Mouse (Mus musculus) G1E (cell line): Measurements from ENCODE around the gene Nrf1.

Source experiments
- CTCF ChIP-seq: IDR thresholded peaks from 2 replicates; pipeline ENCODE4 v1.5.1; 2012; ENCODE audit warnings: low read depth, low read length, inconsistent platforms, mixed read lengths
- GATA1 ChIP-seq: IDR thresholded peaks from 2 replicates; pipeline ENCODE4 v1.6.1; 2012; ENCODE audit warnings: borderline replicate concordance, low read length, inconsistent platforms, mixed read lengths
- POLR2AphosphoS5 ChIP-seq: IDR thresholded peaks from 2 replicates; pipeline ENCODE4 v1.6.1; 2012; ENCODE audit warnings: low read depth, low read length, inconsistent platforms; ENCODE audit not compliant: insufficient replicate concordance
- TAL1 ChIP-seq: conservative IDR thresholded peaks from 2 replicates; pipeline ENCODE4 v1.6.1; 2012; ENCODE audit warnings: low read depth, low read length, inconsistent platforms, mixed read lengths

DNA sequence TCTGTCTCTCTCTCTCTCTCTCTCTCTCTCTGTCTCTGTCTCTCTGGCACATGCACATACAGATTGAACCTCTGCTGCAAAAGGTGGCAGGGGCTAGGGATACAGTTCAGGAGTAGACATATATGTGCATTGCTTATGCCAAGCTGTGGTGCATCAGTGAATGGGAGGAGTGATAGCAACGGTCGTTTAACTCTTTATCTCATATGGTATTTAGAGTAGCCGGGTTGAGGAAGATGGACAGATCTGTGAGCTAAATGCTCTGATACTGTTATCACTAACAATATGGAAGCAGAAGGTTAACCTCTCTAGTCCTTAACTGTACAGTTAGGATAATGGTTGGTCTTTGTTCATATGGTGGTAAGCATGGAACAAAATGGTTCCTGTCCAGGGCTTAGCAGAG, 84.6 kb downstream of the Nrf1 start:
- TF ChIP-seq CTCF (no peak), POLR2AphosphoS5 (no peak), GATA1 (no peak), TAL1 (no peak)
